Mouse (Mus musculus) liver, postnatal 0 days (tissue): ENCODE results near the gene Cd276.

Source experiments
- CTCF ChIP-seq: sonication (generic); IDR thresholded peaks from 2 replicates; pipeline ENCODE4 v1.5.1; 2016; ENCODE audit warnings: antibody characterized with exemption, low read depth
- EP300 ChIP-seq: IDR thresholded peaks from 2 replicates; pipeline ENCODE4 v1.6.1; 2016; ENCODE audit warnings: antibody characterized with exemption, low read depth, mild to moderate bottlenecking

GRCm38 (mm10) chr9:58549694-58550093 is 5.5 kb downstream of the Cd276 start:
- TF ChIP-seq CTCF, result no peak
- no peak for TF ChIP-seq EP300
